Mouse (Mus musculus) gastrocnemius, postnatal 10 days (tissue): ENCODE results near the gene Rwdd2a. TPM values are rescaled to one million over a fixed set of nuclear protein-coding genes. Genes with fewer than 3 reads are reported as not detected.

Experiments used
- DNase-seq: peaks from one replicate; pipeline ENCODE4 v3.0.0; 2021; ENCODE audit warnings: mixed read lengths
- long read RNA-seq, 2 experiments: library from polyadenylated mRNA; stranded (forward); transcript quantifications; one replicate each; pipeline ENCODE4 v2.0.0; 2021
- total RNA-seq, 2 experiments: library from RNA; stranded (reverse); gene quantifications; 2 replicates each; pipeline ENCODE4 v1.2.3; 2021

Rwdd2a gene
- total RNA-seq: under 1 TPM; 0.63 to 0.92 TPM
- long read RNA-seq, experiment 1: 0 reads
- long read RNA-seq, experiment 2: 0 reads

DNA sequence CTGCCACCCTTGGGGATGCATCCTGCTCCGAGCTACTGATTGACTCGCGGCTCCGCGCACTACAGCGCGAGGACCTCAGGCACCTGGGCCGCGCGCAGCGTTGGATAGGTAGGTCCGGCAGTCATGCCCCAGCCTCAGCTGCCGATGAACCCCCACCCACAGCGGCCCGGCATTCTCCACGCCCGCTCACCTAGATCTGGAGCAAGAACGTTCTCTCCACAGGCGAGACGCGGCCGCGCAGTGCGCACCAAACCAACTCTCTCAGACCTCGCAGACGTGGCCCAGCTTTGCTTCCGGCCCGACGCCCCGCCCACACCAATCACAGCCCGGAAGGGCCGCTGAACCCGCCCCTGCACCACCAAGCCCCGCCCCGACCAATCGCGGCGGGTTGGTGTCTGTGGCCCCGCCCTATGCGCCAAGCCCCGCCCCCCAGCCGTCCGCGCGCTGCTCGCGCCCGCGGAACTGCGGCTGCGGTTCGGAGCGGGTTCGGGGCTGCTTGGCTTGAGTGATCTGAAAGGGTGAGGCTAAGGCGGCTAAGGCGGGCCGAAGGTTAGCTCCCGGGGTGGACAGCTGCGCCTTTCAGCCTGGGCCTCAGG lies at the start of gene Rwdd2a, which contains the start of gene Pgm3:
Gene Rwdd2a (plus strand): TSS at position 452 of the 596 bp plus-strand sequence.
Gene Pgm3 (minus strand): TSS at position 303 of the 596 bp plus-strand sequence.
- DNase-seq: peak; percentile 98

DNA sequence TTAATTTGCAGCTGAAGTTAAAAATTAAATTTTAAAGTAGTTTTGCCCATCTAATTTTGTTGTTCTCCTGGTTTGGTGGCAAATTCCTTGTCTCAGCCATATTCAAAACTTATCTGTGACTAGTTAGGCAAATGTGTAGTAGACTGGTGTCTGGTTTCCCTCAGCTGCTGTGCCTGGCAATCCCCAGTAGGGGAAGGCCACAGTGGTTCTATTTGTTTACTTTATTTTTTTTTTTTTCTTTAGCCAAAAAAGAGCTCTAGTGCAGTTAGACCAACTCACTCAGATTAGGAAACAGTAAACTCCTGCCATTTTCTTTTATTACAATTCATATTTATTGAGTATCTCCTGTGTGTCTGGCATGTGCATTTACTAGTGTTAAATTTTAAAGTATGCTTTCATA lies 49.5 kb upstream of the Rwdd2a start:
- DNase-seq: no peak

DNA sequence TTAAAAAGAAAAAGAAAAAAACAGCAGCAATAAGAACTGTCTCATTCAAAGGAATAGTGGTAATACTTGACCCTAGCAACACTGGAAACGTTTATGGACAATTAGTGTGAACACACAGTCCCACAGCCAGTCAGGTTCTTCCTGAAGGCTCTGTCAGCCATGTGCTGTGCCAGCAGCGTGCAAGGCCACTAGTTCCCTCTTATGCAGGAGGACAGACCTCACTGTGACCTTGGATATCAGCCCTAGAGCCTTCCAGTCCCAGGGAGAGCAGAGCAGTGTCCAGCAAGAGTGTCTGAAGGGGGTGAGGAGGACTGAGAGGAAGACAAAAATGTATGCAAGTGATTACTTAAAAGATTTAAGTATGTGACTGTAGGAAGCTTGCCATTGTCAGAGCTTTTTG lies 46.2 kb upstream of the Rwdd2a start:
- no peak for DNase-seq

DNA sequence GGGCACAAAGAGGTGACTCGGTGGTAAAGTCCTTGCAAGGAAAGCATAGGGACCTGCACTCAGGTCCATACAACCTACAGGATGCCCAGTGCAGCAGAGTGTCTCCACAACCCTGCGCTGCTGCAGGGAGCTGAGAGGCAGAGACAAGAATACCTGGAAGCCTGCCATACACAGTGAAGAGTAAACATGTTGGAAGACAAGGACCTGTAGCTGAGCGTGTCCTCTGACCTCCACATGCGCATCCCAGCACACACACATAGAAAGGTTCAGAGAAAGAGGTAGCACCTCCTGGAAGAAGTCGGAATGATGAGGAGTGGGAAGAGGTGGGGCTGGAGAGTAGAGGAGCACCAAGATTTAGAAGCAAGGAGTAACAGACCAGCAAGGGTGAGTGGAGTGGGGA lies 37.7 kb upstream of the Rwdd2a start:
- no peak for DNase-seq

DNA sequence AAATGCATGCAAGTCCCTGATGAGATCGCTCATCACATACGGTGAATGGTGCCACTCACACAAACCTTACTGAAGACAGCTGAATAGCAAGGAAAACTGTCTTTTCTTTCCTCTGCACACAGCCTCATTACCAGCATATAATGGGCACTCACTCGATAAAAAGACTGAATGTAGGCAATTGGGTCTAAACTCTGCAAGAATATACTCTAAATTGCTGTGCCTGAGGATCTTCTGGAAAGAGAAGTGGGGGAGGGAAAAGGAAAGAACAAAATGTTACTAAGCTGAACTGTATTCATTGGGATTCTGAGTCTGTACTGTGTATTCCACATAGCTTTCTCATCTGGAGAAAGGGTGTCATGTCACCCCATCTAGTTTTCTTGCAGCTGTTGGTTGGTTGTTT lies 28.3 kb upstream of the Rwdd2a start:
- no peak for DNase-seq

DNA sequence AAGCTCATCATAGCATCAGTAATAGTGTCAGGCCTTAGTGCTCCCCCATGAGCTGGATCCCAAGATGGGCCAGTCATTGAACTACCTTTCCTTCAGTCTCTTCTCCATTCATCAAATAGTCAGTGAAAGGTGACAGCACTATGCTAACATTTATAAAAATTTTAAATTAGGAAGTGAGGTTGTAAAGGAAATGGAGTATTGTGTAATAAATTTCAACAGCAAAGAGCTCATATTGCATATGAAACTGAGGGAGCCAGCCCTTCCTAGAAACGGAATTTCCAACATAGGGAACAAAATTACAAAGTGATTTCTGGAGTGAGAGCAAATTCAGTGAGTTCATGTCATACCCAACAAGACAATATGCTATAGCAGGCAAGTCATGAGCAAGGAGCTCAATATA lies 27.2 kb upstream of the Rwdd2a start:
- no peak for DNase-seq

DNA sequence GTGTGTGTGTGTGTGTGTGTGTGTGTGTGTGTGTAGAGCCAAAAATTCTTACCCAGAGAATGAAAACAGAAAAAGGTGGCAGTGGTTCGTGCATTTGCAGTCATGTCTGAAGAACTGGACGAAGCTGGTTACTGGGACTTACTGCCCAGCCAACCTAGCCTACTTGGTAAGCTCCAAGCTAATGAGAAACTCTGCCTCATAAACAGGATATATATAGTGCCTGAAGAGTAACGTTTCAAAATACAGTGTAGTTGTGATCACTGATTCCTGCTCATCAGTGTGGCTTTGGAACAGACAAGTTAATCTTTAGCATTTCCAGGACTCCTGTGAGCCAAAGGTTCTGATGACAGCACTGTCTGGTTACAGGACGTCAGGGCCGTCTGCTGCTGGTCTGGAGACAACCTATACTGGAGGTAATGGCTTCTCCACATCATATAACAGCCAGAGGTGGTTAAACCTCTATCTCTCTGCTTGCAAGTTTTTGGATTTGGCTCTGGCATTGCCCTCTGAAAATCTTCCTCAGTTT lies 22.1 kb upstream of the Rwdd2a start:
- DNase-seq: no peak

DNA sequence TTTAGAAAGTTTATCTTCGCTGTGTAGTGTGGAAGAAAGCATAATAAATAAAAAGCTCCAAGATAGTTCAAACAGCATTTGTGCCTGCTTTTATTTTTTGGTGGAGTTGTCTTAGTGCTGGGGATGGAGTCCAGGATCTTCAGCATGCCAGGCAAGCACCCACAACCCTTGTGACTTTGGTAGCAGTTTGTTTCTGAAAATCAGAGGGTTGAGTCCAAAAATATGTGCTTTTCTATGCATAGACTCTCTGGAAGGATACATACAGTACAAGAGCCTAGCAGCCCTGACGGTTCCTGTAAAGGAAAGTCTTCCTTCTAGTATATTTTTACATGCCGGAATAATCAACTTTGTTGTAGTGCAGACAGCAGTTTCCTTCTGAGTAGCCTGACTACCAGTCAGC lies 21.1 kb upstream of the Rwdd2a start:
- DNase-seq: no peak

DNA sequence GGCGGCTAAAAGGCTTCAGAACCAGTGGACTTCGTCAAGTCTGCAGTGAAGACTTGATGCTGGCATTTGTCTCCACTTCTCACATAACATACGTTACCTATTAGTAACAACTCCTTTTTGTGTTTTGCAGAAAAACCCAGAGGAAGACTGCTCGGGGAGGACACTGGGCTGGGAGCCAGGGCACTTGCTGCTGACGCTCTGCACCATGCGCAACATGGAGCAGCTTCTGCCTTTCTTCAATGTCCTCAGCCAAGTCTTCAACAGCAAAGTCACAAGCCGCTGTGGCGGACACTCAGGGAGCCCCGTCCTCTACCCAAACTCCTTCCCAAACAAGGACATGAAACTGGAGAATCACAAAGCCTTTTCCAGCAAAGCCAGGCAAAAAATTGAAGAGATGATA lies 17.9 kb upstream of the Rwdd2a start:
- DNase-seq: no peak

DNA sequence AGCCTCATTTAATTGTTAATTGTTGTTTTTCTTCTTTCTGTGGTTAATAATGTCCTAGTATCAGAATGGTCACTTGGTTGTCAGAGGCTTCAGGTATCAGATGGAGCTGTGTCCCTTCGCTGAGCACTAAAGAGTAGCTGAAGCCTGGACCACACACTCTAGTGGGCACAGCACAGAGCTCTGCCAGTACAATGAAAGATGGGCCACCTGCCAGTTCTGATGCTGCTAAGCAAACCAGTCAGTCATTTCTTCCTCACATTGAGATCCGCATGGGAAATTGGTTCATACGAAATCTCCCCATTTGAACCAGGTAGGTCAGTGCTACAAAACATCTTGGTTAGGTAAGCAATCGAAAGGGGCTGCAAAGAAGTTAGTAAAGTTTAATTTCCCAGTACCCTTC lies 17.1 kb upstream of the Rwdd2a start:
- DNase-seq: no peak

DNA sequence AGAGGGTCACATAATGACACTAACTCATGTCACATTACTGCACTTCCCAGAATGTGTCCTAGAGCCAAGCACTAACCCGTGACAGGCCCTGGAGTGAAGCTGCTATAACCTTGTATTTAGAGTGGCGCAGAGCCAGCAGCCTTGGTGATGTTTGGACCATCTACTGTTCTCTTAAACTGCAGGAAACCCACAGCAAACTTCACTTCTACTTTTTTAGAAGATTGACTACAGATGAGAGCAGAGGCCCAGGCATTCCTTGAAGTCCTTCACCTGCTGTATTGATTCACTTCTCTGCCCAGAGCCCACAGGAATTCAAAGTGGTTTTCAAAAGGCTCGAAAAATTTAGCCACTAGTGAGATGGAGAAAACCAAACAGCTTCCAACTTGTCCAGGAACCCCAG lies 11.2 kb upstream of the Rwdd2a start:
- DNase-seq: no peak

DNA sequence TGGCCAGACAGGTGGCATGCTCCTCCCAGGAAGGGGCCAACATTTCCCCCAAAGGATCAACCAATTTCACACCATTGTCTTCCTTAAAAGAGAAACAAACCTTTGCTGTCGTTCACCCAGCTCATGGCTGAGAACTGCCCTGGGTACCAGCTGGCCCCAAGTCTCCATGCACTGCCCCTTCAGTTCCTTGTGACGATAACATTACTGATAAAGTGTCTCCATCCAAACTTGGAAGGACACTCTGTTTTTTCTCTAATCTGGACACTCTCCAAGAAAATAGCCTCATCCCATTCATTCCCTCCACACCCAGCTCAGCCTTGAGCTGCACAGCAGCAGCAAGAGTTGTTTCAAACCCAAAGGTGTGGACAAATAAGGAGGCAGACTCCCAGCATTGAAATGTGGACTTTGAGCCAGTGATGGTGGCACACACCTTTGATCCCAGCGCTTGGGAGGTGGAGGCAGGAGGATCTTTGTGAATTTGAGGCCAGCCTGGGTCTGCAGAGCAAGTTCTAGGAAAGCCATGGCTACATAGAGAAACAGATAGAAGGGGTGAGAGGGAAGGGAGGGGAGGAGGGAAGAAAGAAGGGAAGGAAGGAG lies 2.4 kb upstream of the Rwdd2a start:
- DNase-seq: no peak

DNA sequence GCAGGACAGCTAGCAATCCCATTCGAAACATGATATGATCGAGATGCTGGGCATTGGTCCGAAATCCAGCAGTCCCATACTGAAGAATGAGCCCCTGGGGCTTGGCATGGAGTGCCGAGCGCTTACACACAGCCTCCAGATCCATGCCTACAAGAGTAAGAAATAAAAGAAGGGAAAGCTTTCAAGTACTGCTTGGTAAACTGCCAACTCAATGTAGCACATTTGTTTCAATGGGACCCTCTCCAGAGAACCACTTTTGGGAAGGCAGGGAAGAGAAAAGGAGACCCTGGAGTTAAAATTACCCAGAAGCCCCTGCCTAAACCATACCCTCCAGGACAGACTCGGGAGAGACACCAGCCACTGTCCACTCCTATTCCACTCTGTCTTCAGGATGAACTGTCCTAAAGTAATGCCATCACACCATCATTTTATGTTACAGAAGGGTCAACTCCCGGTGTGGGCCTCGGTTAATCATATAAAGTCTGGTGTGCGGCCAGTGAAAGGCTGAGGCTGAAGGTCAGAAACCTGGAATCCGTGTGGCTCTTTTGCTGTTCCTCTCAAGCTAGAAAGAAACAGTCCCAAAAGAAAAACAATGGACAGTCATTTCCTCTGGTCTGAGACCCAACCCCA lies 1.4 kb upstream of the Rwdd2a start:
- no peak for DNase-seq

DNA sequence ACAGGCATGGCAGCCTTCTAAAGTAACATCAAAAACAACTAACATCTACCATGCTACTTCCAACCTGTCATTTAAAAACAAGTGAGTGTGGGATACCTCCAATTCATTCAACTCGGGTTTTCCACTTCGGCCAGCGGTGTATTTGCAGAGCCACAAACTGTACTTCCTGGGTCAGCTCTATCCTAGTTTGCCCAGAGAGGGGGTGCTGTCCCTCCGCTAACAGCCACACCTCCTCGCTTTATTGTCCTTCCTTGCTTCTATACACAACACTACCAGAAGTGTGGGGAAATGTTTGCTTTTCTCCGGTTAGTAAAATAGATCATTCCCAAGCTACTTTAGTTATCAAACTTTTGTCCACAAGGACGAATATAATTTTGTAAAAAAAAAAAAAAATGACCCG lies 845 bp upstream of the Rwdd2a start:
- no peak for DNase-seq

DNA sequence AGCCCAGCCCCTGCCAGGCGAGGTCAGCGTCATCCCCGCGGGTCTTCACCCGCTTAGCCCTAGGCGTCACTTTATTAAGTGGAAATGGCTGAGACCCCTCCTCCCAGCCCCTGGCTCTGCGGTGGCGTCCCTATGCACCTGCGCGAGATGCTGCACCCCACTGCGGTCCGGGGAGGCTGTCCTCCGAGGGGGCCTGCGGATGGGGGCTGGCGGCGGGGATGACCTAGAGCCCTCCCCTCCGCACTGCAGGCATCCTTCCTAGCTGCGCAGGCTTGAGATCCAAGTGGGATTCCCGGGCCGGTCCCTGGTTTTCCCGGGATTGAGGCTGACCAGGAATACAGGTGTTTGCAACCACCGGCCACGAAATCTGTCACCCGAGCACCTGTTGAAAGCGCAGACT lies 405 bp downstream of the Rwdd2a start:
- DNase-seq: no peak

DNA sequence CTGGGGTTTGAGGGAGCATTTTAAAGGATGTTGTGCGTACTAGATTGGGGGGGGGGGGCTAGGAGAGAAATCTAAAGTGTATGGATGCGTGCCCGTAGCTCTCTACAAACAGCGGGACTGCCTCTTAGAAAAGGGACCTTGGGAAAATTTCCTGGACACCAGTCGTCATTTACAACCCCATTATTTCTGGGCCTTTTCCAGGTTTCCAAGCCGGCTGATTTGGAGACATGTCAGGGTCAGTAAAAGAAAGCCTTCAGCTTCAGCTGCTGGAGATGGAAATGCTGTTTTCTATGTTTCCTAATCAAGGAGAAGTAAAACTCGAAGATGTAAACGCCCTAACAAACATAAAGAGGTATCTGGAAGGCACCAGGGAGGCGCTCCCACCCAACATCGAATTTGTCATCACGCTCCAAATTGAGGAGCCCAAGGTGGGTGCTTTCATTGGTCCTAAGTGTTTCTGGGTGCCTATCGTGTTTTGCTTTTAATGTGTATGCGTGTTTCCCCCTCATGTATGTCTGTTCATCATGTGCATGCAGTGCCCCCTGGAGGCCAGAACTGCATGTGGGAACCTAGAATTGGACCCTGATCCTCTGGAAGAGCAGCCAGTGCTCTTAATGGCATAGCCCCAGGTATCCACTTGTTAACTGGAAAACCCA lies 973 bp downstream of the Rwdd2a start:
- DNase-seq: peak; percentile 76

DNA sequence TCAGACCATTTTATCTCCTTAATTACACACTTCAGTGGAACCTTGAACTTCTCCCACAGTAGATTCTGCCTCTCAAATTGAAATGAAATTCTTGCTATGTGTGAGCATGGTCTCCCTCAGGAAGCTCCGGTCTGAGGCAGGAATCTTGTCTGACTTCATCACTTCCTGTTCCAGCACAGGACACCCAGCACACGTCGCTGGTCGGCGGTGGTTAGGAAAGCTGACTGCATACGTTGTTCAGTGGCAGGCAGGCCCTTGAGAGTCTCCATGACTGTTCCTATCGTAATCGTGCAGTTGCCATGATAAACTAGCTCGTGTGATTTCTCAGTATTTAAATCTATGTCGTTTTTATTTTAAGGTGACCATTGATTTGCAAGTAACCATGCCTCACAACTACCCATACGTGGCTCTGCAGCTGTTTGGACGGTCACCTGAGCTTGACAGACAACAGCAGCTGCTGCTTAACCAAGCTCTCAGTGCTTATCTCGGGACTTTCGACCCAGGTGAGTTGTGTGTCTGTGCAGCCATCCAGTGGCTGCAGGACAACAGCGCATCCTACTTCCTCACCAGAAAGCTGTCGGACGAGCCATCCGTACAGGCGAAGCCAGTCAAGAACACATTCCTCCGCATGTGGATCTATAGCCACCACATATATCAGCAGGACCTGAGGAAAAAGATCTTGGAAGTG lies 2.0 kb downstream of the Rwdd2a start:
- DNase-seq: no peak

DNA sequence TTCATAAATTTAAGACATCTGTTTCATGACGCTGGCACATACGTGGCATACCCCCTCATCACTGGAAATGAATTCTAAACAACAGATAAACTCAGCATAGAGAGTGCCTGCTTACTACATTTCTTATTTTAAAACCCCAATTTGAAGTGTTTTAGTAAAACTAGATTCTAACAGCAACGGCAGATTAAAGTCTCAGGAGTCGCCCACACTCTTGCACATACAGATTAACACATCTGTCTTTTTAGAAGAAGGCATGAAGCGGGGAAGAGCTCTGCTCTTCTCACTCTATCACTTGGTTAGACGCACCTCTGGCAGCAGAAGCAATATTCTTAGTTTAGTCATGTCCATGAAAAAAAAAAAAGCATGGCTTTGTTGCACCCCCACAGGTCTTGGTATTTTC lies 3.4 kb downstream of the Rwdd2a start:
- no peak for DNase-seq

DNA sequence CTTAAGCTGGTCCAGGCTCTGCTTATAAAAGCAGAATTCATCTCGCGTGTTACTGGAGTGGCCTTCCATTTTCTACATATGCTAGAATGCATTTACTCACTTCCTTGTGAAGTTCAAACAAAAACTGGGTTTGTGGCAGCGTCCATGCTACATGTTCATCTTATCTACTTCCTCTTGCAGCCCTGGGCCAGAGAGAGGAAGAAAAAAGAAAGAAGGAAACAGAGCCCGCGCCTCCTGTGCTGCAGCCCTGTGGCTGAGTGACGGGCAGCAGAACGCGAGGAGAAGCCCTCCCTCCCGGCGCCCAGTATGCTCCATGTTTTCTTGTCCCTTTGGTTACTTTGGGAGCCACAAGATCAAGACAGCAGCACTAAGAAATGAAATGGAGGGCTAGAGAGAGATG lies 7.9 kb downstream of the Rwdd2a start:
- no peak for DNase-seq

DNA sequence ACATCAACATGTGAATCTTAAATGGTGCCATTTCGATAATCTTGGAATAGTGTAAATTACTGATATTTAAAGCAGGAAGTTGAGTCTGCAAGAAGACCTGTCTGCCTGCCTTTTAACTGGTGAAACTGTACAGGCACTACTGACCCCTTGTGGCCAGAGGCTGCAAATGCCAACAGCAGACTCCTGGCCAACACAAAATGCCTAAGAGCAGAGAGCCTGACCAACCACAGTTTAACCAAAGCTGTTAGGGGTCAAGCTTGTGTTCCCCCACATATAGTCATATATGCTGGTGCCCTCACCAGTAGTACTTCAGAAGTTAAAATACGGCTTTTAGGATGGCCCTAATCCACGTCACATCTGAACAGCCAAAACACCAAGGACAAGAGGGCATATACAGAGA lies 11.9 kb downstream of the Rwdd2a start:
- peak; percentile 61 for DNase-seq

DNA sequence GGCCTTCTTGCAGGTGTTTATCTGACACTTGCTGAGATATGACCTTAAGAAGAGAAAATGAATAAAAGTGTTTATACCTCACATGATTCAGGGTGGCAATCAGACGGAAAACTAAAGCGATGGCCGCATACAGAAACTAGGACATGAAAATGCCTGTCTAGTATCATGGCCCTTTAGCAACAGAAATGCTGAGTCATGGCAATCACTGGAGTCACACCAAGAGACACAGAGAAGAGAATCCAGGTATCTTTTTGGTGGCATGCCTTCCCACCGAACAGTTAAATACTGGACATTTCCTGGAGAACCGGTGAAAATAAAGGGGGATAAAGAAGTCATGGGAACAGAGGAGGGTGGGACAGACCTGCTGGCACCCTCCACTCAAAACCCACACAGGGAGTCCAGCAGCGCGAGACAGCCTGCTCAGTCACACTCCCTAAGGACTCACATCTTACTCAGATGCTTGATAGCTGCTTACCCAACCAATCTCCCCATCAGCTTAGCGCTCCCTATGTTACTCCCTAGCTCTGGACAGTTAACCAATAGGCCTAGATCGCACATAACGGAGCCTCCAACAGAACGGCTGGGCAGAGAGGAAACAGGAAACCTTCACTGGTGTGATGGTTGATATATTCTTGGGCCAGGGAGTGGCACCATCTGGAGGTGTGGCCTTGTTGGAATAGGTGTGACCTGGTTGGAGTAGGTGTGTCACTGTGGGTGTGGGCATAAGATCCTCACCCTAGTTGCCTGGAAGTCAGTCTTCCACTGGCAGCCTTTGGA lies 15.4 kb downstream of the Rwdd2a start:
- no peak for DNase-seq
